Mouse (Mus musculus) hindlimb bud, embryonic 11.5 days (tissue): Measurements from ENCODE around the gene Dnaja3.

Experiments used
- DNase-seq: peaks from one replicate; pipeline ENCODE4 v3.0.0-alpha.2; 2012; ENCODE audit warnings: low read depth, low spot score; ENCODE audit errors: extremely low spot score

Dnaja3 gene

GRCm38 (mm10) chr16:4639831-4640237 lies at the start of gene Dnaja3, which contains the start of gene Vasn:
TSS of gene Dnaja3 (plus strand) at chr16:4639989.
TSS of gene Vasn (plus strand) at chr16:4639941.
- no peak for DNase-seq

GRCm38 (mm10) chr16:4590236-4590635 lies 49.6 kb upstream of the Dnaja3 start:
- DNase-seq, result no peak

DNA sequence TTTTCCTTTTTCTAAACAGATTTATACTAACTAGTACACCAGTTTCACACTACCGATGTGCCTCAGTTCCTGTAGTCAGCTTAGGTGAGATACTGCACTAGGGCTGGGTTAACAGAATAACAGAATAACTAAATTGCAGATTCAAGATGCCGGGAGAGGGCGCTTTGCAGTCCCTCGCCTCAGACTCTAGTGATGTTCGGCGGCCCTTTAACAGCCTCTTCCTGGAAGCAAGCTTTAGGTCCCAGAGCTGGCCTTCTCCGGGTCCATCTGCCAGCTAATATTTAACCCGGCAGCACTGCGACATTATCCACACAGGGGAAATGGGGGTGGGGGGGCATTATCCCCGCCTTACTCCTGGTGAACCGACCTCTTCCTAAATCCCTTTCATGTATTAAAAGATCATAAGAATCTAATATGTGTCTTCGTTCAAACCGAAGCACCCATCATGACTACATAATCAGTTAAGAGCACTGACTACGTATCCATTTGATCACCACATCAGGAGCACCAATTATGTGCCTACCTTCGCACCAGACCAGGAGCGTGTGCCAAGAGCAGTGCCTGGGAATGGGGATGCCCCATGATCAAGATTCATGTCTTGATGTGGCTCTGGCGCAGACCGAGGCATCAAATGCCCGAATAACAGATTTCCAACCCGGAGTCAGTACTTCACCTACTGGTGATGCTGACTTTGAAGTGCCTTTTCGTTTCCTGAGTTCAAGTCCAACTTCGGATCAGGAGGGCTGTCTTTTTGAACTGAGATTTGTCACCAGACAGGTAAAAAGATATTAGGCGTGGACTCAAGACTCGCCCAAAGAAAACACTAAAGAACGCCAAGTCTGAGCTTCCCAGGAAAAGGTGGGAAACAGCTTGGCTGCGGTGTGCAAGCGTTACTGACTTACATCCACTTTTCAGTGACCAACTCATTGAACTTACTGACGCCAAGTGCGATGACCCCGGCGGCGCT lies 46.6 kb upstream of the Dnaja3 start:
- DNase-seq, result no peak

- no peak for DNase-seq
Observed at GRCm38 (mm10) chr16:4593971-4594813, 45.6 kb upstream of the Dnaja3 start, which contains the start of gene Glis2. TSS of gene Glis2 (plus strand) at chr16:4594713.

- no peak for DNase-seq
Observed at GRCm38 (mm10) chr16:4594814-4595526, 44.8 kb upstream of the Dnaja3 start.

GRCm38 (mm10) chr16:4595527-4595963 lies 44.2 kb upstream of the Dnaja3 start:
- no peak for DNase-seq

DNA sequence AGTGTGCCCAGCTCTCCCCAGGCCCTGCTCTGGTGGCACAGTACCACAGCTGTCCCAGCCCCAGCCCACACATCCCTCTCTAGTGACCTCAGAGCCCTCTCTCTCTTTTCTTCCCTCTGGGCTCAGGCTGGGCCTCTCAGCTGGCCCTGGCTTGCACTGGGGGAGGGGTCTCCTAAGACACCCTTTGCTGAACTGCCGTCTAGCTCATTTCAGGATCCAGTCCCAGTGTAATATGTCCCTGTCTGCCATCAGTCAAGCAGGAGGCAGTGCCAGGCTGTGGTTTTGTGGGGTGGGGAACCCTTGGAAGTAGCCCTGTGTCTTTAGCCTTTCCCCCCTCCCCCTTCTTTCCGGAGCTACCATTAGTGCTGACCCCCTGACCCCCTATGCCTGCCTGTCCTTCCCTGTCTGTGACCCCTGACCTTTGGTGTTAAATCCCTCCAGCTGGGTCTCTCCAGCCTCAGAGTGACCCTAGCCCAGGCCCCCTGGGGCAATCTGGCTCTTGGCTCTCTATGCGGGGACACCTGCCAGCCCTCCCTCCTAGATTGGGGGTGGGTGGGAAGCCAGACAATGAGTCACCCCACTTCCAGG lies 43.6 kb upstream of the Dnaja3 start:
- DNase-seq, result no peak

GRCm38 (mm10) chr16:4596836-4597235 lies 43.0 kb upstream of the Dnaja3 start:
- no peak for DNase-seq

- DNase-seq, result no peak
Observed at GRCm38 (mm10) chr16:4597296-4597695, 42.5 kb upstream of the Dnaja3 start.

GRCm38 (mm10) chr16:4598041-4598440 lies 41.7 kb upstream of the Dnaja3 start:
- no peak for DNase-seq

DNA sequence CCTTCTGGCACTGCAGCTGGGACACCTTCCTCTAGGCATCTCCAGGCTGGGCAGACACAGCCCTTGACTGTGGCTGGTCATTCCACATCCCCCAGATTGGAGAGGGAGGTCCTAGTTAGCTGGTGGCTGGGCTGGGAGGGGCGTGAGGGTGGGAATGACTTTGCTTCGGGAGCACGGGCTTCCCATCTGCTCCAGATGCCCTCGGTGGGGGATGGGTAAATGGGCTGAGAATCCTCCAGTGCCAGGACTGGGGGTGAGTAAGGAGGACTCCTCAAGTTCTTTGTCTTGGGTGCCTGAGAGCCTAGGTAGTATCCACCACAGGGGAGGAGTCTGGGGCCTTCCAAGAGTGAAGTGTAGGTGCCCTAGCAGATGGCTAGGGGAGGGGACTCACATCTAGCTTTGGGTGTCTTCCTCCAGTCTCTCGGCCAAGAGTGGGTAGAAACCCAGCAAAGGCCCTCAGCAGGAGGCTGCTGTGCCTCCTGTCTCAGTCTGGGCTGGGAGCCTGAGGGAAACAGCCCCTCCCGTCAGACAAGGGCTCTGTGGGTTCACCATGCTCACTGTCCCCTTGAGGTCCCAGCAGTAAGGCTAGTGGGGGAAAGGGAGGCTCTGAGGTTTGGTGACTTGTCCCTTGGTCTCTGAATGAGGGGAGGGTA lies 40.8 kb upstream of the Dnaja3 start:
- no peak for DNase-seq

DNA sequence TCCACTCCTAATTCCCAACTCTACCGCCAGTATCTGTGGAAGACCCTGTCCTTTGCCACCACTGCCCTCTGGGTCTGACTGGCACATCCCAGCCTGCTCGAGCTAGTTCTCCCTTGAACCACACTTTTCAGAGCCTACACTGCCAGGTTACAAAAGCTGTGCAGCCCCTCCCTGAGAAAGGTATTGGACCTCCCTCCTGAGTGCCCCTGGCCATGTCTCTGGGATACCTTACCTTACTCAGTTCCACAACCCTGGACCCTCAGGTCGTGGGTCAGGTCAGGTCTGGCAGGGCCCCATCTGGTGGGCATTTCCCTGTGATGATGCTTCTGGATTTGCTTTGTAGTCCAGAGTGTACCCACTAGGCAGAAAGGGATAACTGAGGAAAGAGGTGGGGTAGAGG lies 40.2 kb upstream of the Dnaja3 start:
- no peak for DNase-seq

DNA sequence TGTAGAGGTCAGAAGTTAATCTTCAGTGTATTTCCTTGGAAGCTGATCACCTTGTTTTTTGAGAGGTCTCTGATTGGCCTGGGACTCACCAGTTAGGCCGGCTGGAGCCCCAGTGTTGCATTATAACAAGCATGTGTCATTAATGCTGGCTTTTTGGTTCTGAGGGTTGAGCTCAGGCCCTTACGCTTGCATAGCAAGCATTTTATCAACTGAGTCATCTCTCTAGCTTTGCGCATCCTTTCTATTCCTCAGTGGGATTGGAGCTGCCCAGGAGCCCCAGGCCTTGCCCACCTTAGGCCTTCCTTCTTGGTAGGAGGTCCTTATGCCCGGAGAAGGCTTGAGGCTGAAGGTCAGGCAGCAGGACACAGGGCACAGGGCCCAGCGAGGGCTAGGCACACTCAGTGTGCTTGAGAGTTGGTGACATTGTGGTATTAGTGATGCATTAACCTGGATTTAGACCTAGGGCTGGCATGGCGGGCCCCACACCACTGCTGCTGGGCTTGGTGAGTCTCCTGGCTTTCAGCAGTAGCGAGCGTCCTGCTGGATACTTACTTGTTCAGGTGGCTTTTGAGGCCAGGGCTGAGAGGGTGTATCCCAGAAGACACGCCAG lies 39.0 kb upstream of the Dnaja3 start:
- no peak for DNase-seq

DNA sequence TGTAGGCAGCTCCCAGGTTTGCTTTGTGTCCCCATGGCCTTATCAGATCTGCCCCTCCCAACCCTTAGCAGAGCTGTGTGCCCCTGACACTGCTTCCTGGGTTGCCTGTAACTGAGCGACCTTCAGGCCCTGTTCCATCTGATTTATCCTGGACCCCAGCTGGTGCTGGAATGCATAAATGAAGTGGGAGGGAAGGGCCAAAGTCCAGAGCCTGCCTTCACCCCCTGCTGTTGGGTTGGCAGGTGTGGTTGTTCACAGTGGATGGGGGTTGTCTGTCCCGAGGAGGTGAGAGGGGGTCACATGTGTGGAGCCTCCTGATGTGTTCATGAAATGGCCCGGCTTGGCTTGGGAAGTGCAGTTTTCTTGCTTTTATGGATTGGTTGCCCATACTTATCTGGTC lies 37.6 kb upstream of the Dnaja3 start:
- DNase-seq, result no peak

DNA sequence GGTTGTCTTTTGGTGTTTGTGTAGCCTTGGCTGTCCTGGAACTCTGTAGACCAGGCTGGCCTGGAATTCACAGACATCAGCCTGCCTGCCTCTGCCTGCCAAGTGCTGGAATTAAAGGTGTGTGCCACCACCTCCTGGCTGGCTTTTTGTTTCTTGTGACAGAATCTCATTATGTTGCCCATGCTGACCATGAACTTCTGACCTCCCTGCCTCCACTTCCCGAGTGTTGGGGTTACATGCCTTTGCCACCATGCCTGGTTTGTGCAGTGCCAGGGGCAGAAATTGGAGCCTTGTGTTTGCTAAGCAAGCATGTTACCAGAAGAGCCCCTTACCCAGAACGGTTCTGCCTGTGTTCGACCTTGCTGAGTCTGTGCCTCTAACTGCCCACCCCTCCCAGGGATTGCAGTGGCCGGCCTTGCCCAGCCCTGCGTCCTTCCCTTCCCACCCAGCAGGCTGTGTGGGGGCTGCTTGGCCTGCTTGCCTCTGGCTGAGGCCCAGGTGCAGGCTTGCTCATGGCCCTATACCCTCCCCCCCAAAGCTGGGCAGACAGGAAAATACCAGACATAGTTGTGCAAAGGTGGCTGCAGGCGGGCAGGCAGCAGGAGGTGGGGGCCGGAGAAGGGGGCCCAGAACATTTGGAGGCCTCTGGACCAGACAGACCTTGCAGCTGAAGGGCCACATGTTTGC lies 36.9 kb upstream of the Dnaja3 start:
- DNase-seq, result no peak

- DNase-seq, result no peak
Observed at GRCm38 (mm10) chr16:4603453-4603837, 36.3 kb upstream of the Dnaja3 start.

- no peak for DNase-seq
Observed at GRCm38 (mm10) chr16:4604293-4604837, 35.4 kb upstream of the Dnaja3 start.

GRCm38 (mm10) chr16:4605514-4606131 lies 34.2 kb upstream of the Dnaja3 start:
- DNase-seq, result no peak
